Mouse (Mus musculus) natural killer cell, adult 2 months (primary cell): ENCODE data around the gene Tulp3.

Experiments
- DNase-seq, 2 experiments: peaks; one replicate each; pipeline ENCODE4 v3.0.0; 2022; ENCODE audit warnings: low spot score in 2 of 2

Tulp3 gene

DNA sequence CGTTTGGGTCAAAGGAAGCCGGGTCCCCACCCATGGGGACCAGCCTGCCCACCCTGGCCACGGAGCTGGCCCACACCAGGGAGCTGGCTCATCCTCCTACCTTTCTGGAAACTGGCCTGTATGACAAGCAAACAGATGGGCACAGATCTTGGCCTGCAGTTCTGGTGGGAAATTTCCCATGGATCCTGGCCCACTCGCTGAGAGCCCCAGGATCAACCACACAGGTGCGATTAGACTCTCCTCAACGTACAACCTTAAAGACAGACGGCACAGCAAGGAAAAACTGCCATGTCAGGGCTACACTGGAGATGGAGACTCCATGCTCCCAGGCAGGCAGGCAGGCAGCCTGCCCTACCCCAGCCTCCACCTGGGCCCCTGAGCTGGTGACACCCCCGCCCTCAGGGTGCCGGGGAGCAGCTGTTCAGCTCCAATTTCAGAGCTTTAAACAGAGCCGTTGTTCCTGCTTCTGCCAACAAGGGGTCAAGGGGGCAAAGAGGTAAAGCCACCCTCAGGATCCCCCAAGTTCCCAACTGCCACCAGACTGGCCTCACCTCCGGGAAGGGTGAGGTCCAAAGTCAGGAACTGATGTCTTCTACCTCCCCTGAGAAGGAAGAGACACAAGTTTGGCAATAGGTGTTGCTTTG is 58.8 kb downstream of the Tulp3 start:
- DNase-seq, result no peak

DNA sequence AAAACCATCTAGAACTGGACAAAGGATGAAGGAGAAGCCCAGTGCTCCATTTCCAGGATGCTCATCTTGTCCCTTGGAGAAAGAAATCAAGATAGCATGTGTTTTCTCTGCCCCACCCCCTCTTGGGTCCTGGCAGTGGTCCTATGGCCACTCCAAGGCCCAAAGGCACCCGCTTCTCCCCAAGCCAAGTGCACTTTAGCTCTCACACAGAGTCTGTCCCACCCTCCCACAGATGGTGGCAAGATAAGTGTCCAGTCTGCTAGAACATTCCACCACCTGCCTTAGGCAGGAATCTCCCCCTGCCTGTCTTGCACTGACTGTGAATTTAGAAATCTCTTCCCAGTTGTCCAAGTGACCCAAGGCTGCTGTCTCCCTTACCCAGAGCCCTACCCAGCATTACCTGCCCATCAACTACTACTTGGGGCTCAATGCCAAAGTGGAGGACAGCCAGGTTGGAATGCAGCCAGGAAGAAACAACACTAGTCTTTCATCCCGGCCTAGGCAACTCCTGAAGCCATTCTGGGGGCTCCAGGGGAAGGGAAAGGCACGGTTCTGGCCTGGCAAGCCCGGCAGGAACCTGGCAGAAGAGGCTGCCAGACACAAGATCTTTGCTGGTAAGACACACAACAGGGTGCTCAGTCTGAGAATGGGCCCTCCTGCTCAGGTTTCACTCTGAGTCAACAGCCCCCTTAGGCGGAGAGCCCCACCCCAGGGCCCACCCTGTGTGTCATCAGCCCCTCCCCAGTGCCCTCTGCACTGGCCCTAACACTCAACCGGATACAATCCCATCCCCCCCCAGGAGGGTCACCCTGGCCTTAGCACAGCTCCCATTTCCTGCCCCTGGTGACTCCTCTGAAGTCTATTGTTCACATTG is 59.5 kb downstream of the Tulp3 start:
- DNase-seq, result no peak

- DNase-seq, result no peak
These were observed 64.4 kb downstream of the Tulp3 start for GRCm38 (mm10) chr6:128291284-128291683.

GRCm38 (mm10) chr6:128288681-128289080 is 67.0 kb downstream of the Tulp3 start:
- no peak for DNase-seq

DNA sequence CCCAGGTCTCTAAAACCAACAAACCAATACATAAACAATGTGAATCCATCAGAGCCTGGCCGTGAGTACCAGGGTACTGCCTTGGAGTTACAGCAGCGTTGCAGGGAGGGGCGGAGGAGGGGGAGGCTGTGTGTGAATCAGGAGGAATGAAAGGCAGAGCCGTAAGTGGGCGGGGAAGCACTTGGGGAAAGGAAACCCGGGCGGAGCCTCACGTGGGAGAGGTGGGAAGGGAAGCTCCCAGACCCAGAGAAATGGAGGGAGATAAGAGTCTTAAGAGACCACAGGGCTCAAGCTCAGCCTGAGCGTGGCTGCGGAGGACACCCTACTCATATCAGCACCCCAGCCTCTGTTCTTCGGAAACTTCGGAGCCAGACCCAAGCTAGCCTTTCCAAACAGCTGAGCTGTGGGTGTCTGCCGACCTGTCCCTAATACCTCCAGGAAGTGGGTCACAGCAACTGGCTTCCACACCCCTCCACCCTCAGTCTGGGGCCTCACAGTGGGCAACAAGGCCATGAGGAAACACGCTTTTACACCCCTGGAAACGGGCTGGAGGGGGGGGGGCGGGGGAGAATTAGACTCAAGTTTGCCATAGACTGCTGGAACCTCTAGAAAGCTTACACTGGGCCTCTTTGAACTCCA is 69.7 kb downstream of the Tulp3 start:
- DNase-seq, result no peak

- no peak for DNase-seq
These were observed 73.5 kb downstream of the Tulp3 start for GRCm38 (mm10) chr6:128282126-128282525.

DNA sequence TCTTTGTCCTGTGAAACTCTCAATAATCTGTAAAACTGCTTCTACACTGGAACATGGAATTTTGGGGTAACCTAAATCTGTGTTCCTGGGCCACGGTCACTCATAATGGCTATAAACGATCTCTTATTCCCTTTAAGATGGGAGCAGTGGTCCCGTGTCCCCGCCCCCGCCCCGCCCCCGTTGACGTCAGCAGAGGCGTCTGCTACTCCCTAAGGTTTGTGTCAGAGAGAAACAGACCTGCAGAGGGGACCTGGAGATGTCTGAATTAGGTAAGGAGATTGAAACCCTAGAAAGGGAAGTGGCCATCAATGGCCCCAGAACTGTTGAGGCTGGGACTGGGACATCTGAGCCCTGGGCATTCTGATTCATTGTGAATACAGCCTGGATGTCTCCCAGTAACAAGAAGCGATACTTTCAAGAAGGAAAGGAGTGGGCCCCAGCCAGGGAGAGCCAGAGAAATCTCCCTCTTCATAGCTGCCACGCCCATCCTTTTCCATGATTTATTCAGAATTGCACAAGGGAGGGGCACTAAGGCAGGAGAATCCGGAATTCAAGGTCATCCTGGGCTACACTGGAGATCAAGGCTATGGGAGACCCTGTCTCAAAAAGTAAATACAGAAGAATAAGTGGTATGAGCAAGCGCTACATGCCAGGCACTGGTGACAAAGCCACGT is 75.0 kb downstream of the Tulp3 start:
- no peak for DNase-seq

DNA sequence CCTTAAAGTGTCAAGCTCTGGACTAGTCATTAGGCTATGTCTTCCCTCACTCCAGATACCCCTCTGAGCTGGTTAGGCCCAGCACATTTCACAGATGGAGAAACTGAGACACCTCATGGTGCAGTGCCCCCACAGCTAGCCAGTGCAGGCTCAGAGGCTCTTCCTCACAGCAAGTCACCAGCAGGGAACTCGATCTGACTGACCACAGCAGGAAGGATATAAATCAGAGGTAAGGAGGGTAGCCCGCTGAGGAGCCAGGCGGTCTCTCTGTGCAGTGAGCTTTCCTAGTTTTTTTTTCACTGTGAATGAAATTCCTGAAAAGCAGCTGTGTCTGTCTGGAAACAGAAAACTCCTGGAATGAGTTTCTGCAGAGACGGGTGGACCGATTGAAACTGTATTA is 76.0 kb downstream of the Tulp3 start:
- no peak for DNase-seq

- no peak for DNase-seq
These were observed 76.6 kb downstream of the Tulp3 start for GRCm38 (mm10) chr6:128279099-128279498.

DNA sequence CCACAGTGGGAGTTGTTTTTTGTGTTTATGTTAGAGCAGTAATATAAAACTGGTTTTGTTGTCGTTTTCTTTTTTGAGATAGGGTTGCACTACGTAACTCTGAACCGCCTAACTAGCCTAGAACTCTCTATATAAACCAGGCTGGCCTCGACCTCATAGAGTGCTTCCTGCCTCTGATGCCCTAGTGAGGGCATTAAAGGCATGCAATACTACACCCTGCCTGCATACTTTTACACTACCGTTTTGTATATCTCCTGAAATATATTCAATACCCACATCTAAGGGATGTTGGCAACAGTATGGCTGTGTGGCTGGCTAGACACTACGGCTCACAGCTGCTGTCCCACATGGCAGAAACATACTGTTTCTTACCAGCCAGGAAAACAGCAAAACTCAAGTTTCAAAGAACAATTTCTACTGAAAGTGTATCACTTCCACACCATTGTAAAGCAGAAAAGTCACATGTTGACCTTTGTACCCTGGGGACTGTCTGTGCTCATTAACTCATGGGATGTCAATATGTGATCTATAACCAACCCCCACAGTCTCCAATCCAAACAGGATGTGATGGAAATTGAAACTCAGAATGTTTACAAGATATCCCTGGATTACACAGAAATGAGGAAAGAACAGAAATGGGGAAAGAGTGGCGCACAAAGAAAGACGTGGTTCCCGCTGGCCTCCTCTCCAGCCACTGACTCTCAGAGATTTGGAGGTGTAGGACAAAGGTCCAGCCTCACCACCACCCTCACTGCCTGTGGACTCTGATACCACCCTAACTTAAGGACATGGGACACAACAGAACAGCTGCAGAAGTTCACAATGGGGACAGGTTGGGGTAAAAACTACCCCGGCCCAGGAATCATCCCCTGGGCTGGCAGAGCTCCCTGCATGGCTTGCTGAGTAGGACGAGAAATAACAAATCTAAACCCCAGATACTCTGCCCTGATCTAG is 78.2 kb downstream of the Tulp3 start:
- no peak for DNase-seq

DNA sequence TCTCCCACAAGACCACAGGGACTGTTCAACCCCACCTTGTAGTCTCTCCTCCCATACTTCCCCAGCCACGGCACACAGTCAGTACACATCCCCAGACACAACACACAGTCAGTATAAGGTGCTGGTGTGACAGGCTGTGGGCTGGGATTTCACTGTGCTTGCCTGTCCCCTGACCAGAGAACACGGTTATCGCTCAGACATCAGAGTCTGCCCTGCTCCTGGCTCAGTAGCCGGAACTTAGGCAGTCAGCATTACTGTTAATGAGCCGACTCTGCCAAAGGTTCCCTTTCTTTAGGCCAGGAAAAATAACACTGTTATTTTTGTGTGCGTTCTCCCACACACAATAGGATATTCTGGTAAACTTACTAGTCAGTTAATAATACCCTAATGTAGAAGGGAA is 79.3 kb downstream of the Tulp3 start:
- DNase-seq, result no peak

DNA sequence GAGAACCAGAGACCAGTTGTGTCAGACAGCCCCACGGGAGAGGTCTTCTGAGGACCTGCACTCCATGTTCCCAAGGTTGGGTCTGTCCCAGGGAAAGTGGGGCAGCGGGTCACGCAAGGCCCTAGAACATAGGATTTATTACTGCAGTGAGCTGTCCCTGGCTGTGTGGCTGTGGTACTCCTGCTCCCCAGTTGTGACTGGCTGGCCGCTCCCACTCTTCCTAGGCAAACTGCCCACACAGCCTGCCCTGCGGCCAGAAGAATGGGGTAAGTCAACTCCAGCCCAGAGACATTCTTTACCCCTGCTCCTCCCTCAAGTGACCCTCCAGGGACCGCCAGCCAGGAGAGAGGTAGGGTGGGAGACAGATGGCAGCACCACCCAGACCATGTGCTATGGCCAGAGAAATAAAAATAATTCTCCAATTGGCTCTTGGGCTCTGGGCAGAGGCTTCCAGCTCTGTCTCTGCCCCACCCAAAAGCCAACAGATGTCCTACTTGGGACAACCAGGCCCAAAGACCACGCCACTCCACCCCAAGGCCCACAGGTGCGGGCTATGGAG is 80.1 kb downstream of the Tulp3 start:
- DNase-seq, result no peak

DNA sequence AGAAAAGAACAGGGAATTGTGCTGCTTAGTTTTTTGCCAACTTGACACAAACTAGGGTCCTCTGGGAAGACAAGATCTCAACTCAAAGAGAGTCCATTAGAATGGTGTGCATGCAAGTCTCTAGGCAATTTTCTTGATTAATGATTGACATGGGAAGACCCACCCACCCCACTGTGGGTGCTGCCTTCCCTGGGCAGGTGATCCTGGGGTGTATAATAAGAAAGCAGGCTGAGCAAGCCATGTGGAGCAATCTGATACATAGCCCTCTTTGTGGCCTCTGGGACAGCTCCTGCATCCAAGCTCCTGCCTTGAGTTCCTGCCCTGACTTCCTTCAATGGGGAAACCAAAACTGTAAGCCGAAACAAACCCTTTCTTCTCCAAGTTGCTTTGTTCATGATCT is 82.1 kb downstream of the Tulp3 start:
- DNase-seq, result no peak

DNA sequence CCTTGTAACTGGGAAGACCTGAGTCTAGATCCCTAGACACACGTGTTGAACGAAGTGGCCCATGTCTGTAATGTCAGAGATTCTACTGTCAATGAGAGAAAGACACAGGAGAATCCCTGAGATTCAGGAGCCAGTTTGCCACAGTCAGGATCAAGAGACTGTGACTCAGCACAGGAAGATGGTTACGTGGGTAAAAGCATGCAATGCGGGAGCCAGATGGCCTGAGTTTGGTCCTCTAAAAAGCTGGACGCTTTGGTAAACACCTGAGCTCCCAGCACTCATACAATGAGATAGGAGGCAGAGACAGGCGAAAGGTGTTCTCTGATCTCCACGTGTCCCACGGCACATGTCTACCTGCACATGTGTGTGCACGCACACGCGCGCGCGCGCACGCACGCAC is 82.9 kb downstream of the Tulp3 start:
- DNase-seq, result no peak
